Mouse (Mus musculus) gastrocnemius, adult 2 months (tissue): ENCODE measurements around the gene Gabbr1. TPM values are rescaled to one million over a fixed set of nuclear protein-coding genes. Genes with fewer than 3 reads are reported as not detected.
A peak's percentile ranks its signal among the peaks of the same experiment; 100 is the strongest.

ENCODE experiments used
- DNase-seq: peaks from one replicate; pipeline ENCODE4 v3.0.0; 2022
- H3K27ac ChIP-seq: fragments of 200-600 bp; 2 replicates; pipeline ENCODE4 v1.8.1; 2022; ENCODE audit warnings: mild to moderate bottlenecking
- H3K4me3 ChIP-seq: fragments of 200-600 bp; 2 replicates; pipeline ENCODE4 v1.8.1; 2022; ENCODE audit warnings: mild to moderate bottlenecking, moderate library complexity
- CTCF ChIP-seq: fragments of 200-600 bp; IDR thresholded peaks from 2 replicates; pipeline ENCODE4 v1.8.1; 2022; ENCODE audit warnings: antibody characterized with exemption, mild to moderate bottlenecking, moderate library complexity
- intact Hi-C: fragments of 180-260 bp; cut with DNase I; formaldehyde crosslinking; loops from one replicate; pipeline ENCODE4 v1.15.1; 2025
- total RNA-seq, 2 experiments: library from RNA; stranded (reverse); gene quantifications; 2 replicates each; pipeline ENCODE4 v1.2.3; 2021

The Gabbr1 gene
- total RNA-seq, 2 experiments from 2014 or later, result 8.5 to 9.1 TPM

GRCm38 (mm10) chr17:37022628-37023576 lies 22.9 kb upstream of the Gabbr1 start, which contains the start of gene Mog:
Gene Mog, minus strand, starts transcription at chr17:37023398.
- TF ChIP-seq CTCF, result no peak
- no peak within 1 kb of the TSS for H3K27ac ChIP-seq
- no peak for DNase-seq

DNA sequence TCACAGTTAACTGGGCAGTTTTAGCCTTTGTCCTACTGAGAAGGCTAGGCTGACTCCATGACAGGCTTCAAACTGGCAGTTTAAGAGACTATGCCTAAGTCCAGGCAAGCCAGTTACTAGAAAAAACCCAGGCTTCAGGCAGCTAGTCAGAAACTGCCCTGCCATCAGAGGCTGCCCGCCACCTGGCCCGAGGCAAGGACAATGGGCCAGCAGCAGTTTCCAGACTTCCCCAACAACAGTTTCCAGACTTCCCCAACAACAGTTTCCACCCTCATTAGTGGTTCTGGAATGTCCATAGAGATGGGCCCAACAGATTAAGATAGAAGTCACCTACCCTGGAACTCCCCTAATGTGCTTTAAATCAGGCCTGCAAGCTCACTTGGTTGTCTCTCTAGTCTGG lies 19.3 kb upstream of the Gabbr1 start:
- no peak for TF ChIP-seq CTCF
- Histone ChIP-seq H3K4me3 (no peak overlapping the region), H3K27ac (no peak overlapping the region)
- intact Hi-C loops, result no loop called here
- no peak for DNase-seq

More at GRCm38 (mm10) chr17:37022628-37023576, 22.9 kb upstream of the Gabbr1 start, which contains the start of gene Mog:
- intact Hi-C loops, result no loop called here
- no peak within 1 kb of the TSS for H3K4me3 ChIP-seq

DNA sequence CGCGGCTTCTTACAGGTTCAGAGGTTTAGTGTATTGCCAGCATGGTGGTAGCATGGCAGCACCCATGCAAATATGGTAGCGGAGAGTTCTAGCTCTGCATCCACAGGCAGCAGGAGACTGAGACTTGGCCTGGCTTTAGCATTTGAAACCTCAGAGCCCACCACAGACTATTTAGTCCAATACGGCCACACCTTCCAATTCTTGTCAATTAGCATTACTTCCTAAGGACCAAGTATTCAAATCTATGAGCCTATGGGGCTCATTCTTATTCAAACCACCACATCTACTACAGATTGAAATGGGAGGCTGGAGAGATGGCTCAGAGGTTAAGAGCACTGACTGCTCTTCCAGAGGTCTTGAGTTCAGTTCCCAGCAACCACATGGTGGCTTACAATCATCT lies 18.3 kb upstream of the Gabbr1 start:
- H3K27ac ChIP-seq, result no peak overlapping the region
- no peak for DNase-seq
- TF ChIP-seq CTCF, result no peak
- intact Hi-C loops, result no loop called here
- H3K4me3 ChIP-seq, result no peak overlapping the region

DNA sequence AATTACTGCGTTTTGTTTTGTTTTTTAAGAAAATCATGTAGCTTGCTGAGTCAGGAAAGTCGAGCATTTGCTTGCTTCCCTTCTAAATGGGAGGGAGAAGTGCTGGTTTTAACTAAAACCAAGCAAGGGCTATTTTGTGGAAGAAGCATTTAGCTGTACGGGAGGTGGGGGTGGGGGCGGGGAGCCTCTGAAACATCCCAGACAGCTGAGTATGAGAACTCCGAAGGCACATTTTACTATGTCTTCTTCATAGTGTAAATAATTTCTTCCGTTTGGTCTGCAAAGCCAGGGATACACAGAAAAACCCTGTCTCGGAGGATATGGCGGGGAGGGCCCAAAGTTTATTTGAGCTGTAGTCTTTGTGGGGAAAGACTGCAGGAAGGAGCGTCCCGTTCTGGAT lies 17.6 kb upstream of the Gabbr1 start:
- intact Hi-C loops, result no loop called here
- DNase-seq, result no peak
- Histone ChIP-seq H3K4me3 (peak overlapping the region; percentile 80), H3K27ac (no peak overlapping the region)
- TF ChIP-seq CTCF, result no peak

DNA sequence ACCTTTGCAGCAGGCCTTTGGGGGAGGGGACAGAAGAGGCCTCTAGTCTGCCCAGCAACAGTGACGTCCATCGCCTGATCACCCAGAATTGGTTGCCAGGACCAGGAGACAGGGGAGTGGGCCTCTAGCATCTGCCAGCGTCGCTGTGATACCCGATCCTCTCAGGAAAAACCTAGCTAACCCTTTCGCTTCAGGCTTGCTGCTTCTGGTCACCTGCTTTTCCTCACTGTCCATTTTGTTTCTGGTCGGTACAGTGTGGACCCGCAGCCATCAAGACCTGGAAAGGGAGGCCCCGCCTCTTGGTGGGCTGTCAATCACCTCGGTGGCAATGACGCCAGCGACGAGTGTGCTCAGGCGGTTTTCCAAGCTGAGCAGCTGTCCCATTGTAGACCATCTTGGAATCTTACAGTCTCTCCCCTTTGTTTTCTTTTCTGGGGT lies 17.1 kb upstream of the Gabbr1 start:
- peak overlapping the region; percentile 52; the same call in 1 of the 2 replicates for H3K27ac ChIP-seq
- intact Hi-C loops, result no loop called here
- no peak for TF ChIP-seq CTCF
- DNase-seq, result peak; percentile 86
- H3K4me3 ChIP-seq, result peak overlapping the region; percentile 80

DNA sequence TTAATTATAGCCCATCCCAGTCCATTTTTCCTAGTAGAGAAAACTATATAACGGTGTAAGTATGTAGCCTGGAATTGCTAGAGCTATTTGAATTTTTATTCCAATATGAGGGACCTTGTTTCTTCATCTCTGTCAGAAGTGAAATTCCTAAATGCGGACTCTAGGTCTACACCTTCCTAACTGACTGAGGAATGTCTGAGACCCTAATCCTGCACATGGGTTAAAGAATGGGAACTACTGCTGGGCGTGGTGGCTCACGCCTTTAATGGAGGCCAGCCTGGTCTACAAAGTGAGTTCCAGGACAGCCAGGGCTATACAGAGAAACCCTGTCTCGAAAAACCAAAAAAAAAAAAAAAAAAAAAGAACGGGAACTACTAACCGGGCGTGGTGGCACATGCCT lies 16.6 kb upstream of the Gabbr1 start:
- intact Hi-C loops, result no loop called here
- Histone ChIP-seq H3K27ac (peak overlapping the region; percentile 52; the same call in 1 of the 2 replicates), H3K4me3 (peak overlapping the region; percentile 80)
- TF ChIP-seq CTCF, result no peak
- DNase-seq, result no peak

DNA sequence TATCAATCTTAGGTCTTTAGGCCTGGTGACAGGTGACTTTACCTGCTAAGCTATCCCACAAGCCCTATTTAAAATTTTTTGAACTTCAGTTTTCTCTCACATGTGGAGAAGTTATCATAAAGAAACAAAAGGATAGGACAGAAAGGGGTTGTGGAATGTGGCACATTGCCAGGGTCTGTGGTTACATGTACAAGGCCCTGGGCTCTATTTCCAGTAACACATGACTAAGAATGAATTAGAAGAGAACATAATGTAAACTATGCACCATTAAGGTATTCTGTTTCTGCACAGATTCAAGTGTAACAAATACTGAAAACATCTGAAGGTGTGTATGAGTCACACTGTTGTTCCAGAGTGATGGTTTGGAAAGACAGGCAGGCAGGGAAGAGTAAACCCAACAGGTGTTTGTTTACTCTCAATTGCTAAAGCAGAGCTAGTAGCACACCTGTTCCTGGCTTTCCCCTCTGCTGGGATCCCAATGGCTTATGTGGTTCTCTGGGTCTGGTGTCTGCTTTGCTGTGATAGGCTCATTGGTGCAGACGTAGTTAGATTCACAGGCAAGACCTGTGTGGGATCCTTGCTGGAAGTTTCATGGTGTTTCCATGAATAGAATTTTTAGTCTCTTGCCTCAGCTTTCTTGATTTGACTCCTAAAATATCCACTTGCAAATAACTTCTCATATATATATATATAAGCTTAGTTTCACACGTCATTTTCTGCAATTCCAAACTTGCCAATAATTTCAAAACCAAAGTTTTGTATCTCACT lies 6.5 kb upstream of the Gabbr1 start:
- intact Hi-C loops, result no loop called here
- TF ChIP-seq CTCF, result no peak
- no peak for DNase-seq
- no peak overlapping the region for H3K4me3 ChIP-seq
- no peak overlapping the region for H3K27ac ChIP-seq

GRCm38 (mm10) chr17:37044651-37045244 lies 1.0 kb upstream of the Gabbr1 start:
- intact Hi-C loops, result loop anchor here (5.0 kb wide), 1 partner anchor 127 kb away; no protein-coding TSS in a partner anchor
- no peak for DNase-seq
- TF ChIP-seq CTCF, result no peak
- Histone ChIP-seq H3K4me3 (peak overlapping the region; percentile 93), H3K27ac (0 out of 2 replicates have a peak overlapping the region, but pooled peaks have one; percentile 86)

DNA sequence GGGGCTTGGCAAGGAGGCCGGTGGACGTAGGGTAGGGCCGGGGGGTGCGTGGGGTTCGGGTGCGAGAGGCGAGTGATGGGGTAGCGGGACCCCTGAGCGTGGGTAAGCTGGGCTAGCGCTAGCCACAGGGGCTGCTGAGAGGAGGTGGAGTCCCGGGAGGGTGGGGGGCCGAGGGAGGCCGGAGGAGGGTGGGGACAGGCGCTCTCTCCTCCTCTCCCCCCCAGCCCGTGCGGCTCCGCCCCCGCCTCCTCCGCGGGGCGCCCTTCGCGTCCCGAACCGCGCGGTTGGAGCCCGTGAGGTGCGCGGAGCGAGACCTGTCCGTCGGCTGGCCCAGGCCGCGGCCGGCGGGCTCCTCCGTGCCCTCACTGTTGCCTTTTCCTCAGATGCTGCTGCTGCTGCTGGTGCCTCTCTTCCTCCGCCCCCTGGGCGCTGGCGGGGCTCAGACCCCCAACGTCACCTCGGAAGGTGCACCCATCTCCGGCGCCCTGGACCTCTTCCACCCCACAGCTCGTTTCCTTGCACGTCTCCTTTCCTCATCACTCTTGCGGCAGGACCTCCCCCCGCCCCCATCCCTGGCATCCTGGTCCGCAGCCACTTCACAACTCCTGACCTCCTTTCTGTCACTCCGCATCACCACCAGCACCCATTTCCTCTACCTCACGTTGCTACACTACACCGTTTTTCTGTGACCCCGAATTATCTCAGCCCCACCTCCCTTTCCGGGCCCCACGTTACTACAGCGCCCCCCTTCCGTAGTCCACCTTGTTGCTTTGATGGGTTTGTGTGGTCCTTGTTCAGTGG lies 746 bp downstream of the Gabbr1 start:
- peak overlapping the region; percentile 86 for H3K27ac ChIP-seq

GRCm38 (mm10) chr17:37047332-37047976 lies 1.7 kb downstream of the Gabbr1 start:
- no peak for TF ChIP-seq CTCF
- Histone ChIP-seq H3K4me3 (no peak overlapping the region), H3K27ac (no peak overlapping the region)
- intact Hi-C loops, result loop anchor here (5.0 kb wide), 1 partner anchor 130 kb away; no protein-coding TSS in a partner anchor
- DNase-seq, result no peak

More for the DNA sequence above, 746 bp downstream of the Gabbr1 start:
- no peak for TF ChIP-seq CTCF
- peak; percentile 71 for DNase-seq
- H3K4me3 ChIP-seq, result peak overlapping the region; percentile 93
- intact Hi-C loops, result loop anchor here (5.0 kb wide), 1 partner anchor 129 kb away; no protein-coding TSS in a partner anchor

- no peak overlapping the region for H3K27ac ChIP-seq
- TF ChIP-seq CTCF, result peak; percentile 36
- DNase-seq, result no peak
- no peak overlapping the region for H3K4me3 ChIP-seq
- intact Hi-C loops, result loop anchor here (5.0 kb wide), 1 partner anchor 131 kb away; no protein-coding TSS in a partner anchor
These were observed 2.2 kb downstream of the Gabbr1 start for GRCm38 (mm10) chr17:37047981-37048380.
